Mouse (Mus musculus): ENCODE results near the gene Cdh15.
A peak's percentile ranks its signal among the peaks of the same experiment; 100 is the strongest.

Gene Cdh15

DNA sequence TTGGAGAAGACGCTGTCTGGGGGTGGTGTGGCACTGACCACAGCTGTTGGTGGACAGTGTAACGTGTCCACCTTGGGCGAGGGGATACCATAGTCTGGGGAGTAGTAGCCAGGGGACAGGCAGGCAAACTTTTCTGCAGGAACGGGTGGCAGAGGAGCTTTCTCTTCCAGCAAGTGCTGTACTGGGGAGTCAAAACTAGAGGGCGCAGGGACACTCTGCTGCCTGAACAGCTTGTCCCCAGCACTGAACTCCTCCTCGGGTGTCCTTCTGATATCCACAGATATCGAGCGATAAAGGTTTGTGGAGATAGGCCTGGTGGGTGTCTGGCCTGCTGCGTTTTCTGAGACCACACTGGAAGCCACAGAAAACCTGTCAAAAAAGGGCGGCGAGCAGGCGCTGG lies 43.7 kb downstream of the Cdh15 start:
- DNase-seq (ENCODE audit: low spot score in 2 of 2), result no peak

DNA sequence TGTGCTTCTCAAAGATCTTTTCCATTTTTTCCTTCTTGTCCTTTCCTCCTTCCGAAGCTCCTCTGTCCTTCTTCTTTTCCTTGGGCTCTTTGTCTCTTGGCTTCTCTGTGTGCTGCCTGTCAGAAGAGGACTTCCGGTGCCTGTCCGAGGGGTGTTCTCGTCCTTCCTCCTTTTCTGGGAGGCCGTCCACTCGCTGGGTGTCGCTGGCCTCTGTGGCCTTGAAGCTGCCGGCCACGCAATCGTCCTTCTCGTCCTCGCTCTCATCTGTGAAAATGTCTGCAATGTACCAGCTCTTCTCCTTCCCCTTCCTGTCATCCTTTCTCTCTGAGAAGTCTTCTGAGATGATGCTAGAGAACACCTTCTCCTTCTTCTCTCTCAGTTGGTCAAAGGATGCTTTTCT lies 45.7 kb downstream of the Cdh15 start:
- no peak for DNase-seq (ENCODE audit: low spot score in 2 of 2)

DNA sequence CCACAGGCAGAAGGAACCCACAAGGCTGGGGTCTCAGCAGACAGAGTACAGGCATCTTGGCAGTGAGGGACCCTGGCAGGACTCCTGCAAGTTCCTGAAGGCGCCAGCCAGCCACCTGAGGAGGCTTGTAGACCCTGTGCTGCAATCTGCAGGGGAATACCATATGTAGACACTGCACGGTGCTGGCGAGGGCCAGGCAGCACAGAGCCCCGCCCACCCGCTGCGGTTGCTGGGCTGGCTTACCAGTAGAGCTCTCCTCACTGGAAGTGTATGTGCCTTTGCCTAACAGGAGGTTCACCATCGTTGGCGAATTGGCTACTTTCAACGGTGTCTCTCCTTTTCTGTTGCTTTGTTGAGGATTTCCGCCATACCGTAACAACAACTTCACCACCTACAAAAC lies 48.6 kb downstream of the Cdh15 start:
- no peak for DNase-seq (ENCODE audit: low spot score in 2 of 2)

GRCm38 (mm10) chr8:122897200-122897599 lies 49.4 kb downstream of the Cdh15 start:
- DNase-seq (ENCODE audit: low spot score in 2 of 2), result no peak

DNA sequence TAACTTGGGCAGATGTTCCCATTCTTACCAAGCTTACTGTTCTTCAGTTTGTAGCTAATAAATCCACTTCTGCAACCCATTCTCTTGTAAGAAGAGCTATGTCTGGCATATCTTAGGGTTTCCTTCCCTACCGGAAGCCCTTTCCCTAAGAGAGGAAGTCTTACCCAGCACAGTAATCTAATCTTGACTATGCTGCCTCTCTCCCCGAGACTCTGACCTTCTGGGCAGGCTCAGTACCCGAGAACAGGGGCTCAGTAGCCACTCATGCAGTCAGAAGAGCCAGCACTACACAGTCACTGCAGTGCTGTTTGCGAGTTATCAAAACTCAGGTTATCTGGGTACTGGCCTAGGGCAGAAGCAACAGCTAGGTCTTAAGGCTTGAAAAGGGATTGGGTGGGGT lies 50.3 kb downstream of the Cdh15 start:
- no peak for DNase-seq (ENCODE audit: low spot score in 2 of 2)

GRCm38 (mm10) chr8:122898473-122898872 lies 50.7 kb downstream of the Cdh15 start:
- no peak for DNase-seq (ENCODE audit: low spot score in 2 of 2)

DNA sequence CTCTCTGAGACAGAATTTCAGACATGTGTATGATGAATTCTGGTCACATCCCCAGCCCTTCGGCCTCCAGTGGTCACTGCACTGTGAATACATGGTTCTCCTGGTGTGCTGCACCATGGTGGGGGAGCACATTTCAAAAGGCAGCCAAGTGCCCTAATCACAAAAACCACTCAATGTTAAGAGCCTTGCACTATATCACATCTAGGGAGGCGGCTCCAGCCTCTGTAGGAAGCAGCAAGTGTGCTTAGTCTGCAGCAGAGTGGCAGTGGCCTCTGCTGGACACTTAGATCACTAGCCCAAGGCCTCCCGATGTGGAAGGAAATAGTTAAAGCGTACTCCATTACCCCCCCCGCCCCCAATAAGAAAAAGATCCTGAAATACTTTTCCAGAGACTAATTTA lies 51.3 kb downstream of the Cdh15 start:
- no peak for DNase-seq (ENCODE audit: low spot score in 2 of 2)

- DNase-seq (ENCODE audit: low spot score in 2 of 2), result no peak
Measured at GRCm38 (mm10) chr8:122901476-122901875, 53.7 kb downstream of the Cdh15 start.

- no peak for DNase-seq (ENCODE audit: low spot score in 2 of 2)
Measured at GRCm38 (mm10) chr8:122901892-122902515, 54.2 kb downstream of the Cdh15 start.

- no peak for DNase-seq (ENCODE audit: low spot score in 2 of 2)
Measured at GRCm38 (mm10) chr8:122902581-122902980, 54.8 kb downstream of the Cdh15 start.

DNA sequence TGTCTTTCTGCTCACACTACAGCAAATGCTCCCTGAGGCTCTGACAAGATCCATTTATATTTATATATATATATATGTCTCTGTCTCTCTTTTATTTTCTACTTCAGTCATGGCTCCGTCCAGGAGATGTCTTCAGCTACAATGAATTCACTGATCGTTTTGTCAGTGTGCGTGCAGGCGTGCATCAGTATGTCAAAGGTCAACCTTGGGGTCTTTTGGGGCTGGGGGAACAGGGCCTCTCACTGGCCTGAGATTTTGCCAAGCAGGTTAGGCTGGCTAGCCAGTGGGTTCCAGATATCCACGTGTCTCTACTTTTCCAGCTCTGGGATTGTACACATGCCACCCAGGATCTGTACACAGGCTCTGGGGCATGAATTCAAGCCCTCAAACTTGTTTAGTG lies 55.2 kb downstream of the Cdh15 start:
- no peak for DNase-seq (ENCODE audit: low spot score in 2 of 2)

DNA sequence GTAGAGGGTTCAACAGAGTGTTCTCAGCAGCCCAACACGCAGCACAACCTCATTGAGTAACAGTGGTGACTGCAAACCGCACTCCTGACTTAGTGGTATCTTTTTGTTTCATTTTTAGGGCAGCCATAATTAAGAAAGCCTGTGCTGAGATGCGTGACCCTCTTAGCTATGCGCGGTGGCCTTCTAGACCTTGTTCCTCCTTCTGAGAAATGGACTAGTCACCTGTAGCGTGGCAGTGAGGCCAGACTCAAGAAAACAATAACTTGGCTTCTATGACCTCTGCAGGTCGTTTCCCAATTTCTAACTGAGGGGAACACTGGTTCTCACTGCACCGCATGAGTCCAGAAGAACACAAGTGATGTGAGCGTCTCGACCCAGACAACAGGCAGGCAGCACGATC lies 56.7 kb downstream of the Cdh15 start:
- DNase-seq (ENCODE audit: low spot score in 2 of 2), result no peak

- no peak for DNase-seq (ENCODE audit: low spot score in 2 of 2)
Measured at GRCm38 (mm10) chr8:122905346-122905745, 57.6 kb downstream of the Cdh15 start.

- DNase-seq (ENCODE audit: low spot score in 2 of 2), result peak; percentile 65 to 85
Measured at GRCm38 (mm10) chr8:122906463-122907021, 58.8 kb downstream of the Cdh15 start.

DNA sequence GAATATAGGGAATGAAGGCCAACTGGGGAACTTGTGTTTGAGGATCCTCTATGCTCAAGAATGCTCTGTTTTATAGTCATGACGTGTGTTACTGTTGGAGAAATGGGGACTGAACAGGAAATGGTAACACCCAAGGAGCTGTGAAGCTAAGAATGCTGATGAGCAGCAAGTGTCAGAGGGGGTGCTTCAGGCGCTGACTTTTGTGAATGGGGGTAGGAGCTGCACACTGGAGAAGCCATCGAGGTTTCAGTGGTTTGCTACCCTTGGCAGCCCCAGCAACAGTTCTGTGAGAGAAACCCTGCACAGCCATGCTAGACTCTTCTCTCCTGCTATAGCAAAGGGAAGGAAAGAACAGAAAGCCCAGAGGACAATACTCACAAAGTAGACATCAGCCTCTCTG lies 64.4 kb downstream of the Cdh15 start:
- DNase-seq (ENCODE audit: low spot score in 2 of 2), result no peak

DNA sequence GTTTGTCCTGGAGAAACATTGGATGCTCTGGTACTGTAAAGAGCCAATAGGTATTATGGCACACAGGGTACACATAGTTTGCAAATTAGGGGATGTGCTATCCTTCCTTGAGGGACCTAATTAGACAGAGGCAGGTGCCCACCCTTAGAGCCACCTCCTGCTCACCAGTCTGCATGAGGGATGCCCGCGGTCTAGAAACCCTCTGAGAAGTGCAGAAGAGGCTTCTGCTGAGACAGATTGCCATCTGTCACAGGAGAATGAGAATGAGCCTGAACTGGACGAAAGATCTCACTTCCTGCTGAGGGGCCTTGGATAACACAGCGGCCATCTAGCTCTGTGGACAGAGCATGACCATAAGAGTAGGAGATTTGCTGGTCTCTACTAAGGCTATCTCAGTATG lies 65.1 kb downstream of the Cdh15 start:
- no peak for DNase-seq (ENCODE audit: low spot score in 2 of 2)

DNA sequence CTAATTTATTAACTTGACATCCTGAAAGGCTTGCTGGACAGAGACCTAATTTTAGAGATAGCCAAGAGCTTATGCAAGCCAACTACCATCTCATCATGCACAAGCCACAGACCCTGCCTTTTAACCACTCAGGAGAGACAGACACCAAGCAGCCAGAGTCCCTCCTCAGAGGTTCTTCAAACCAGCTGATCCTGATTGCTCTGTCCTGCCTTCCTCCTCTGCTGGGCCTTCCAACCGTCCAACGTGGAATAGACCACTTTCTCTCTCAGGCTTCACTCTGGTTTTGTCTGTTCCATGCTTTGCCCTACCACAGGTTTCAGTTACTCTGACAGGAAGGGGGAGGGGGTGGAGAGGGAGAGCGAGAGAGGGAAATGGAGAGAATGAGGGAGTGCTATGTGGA lies 69.0 kb downstream of the Cdh15 start:
- no peak for DNase-seq (ENCODE audit: low spot score in 2 of 2)

Measured in frontal cortex, postnatal 25 days (tissue).